Mouse (Mus musculus) embryonic facial prominence, embryonic 15.5 days (tissue): ENCODE measurements around the gene Med10. TPM values are rescaled to one million over a fixed set of nuclear protein-coding genes. Genes with fewer than 3 reads are reported as not detected.

Source experiments
- ATAC-seq: fragments of 200-750 bp; cut with Nextera tagmentation; 2 replicates; pipeline ENCODE4 v1.8.0; 2017; ENCODE audit warnings: low read depth, moderate TSS enrichment; ENCODE audit not compliant: insufficient number of reproducible peaks, low FRiP score, low TSS enrichment
- H3K27ac ChIP-seq: fragments of 300-500 bp; sonication (generic); replicated peaks from 2 replicates; pipeline ENCODE4 v1.5.1; 2015; ENCODE audit warnings: mild to moderate bottlenecking, inconsistent platforms
- H3K27me3 ChIP-seq: fragments of 300-500 bp; sonication (generic); 2 replicates; pipeline ENCODE4 v1.6.1; 2015; ENCODE audit warnings: inconsistent platforms
- H3K36me3 ChIP-seq: fragments of 300-500 bp; sonication (generic); 2 replicates; pipeline ENCODE4 v1.6.1; 2015; ENCODE audit warnings: mild to moderate bottlenecking, inconsistent platforms
- H3K4me1 ChIP-seq: fragments of 300-500 bp; sonication (generic); 2 replicates; pipeline ENCODE4 v1.6.1; 2015; ENCODE audit warnings: inconsistent platforms
- H3K4me2 ChIP-seq: fragments of 300-500 bp; sonication (generic); replicated peaks from 2 replicates; pipeline ENCODE4 v1.6.1; 2015; ENCODE audit warnings: mild to moderate bottlenecking, inconsistent platforms
- H3K4me3 ChIP-seq: fragments of 300-500 bp; sonication (generic); replicated peaks from 2 replicates; pipeline ENCODE4 v1.5.1; 2015; ENCODE audit warnings: mild to moderate bottlenecking, inconsistent platforms
- H3K9ac ChIP-seq: fragments of 300-500 bp; sonication (generic); 2 replicates; pipeline ENCODE4 v1.6.1; 2015; ENCODE audit warnings: inconsistent platforms
- H3K9me3 ChIP-seq: fragments of 300-500 bp; sonication (generic); replicated peaks from 2 replicates; pipeline ENCODE4 v1.6.1; 2016; ENCODE audit warnings: inconsistent platforms
- WGBS: fragments of 180-500 bp; shearing (Covaris S2); methylation state at CpG from one replicate; pipeline ENCODE4 v1.1.7; 2015; 5-methylcytosine and 5-hydroxymethylcytosine counted together
- polyA plus RNA-seq: library from polyadenylated mRNA; unstranded; fragments of >200 nt; fragmentation: Nextera tagmentation; extraction: Ambion mirVana; gene quantifications from 2 replicates; pipeline ENCODE4 v1.2.1, GENCODE M21; 2015

The Med10 gene
- 126 and 129 TPM in 2 replicates for polyA plus RNA-seq

GRCm38 (mm10) chr13:69802095-69802494 is at the start of gene Med10:
Gene Med10 (plus strand): TSS chr13:69802395.
- WGBS = 78% methylated on average over 5 of the region's 5 CpGs
- no peaks in the 10 kb centered on the region for H3K9me3 ChIP-seq
- H3K9ac ChIP-seq = no peak within 1 kb of the TSS
- H3K36me3 ChIP-seq = no peaks in the 10 kb centered on the region
- ATAC-seq = no peak
- H3K4me1 ChIP-seq = no peaks in the 10 kb centered on the region
- H3K27ac ChIP-seq = no peak within 1 kb of the TSS
- H3K27me3 ChIP-seq = peaks cover 5% of the 10 kb centered on the region; the same call in 1 of the 2 replicates
- H3K4me3 ChIP-seq = no peak within 1 kb of the TSS
- no peak within 1 kb of the TSS for H3K4me2 ChIP-seq

GRCm38 (mm10) chr13:69752875-69753274 is 49.3 kb upstream of the Med10 start:
- Histone ChIP-seq H3K27me3 (no peaks in the 10 kb centered on the region), H3K36me3 (no peaks in the 10 kb centered on the region), H3K4me1 (no peaks in the 10 kb centered on the region), H3K27ac (no peak overlapping the region), H3K9ac (no peak overlapping the region), H3K9me3 (no peaks in the 10 kb centered on the region), H3K4me2 (no peak overlapping the region), H3K4me3 (no peak overlapping the region)
- no peak for ATAC-seq
- WGBS = 78% methylated on average over 2 of the region's 2 CpGs

GRCm38 (mm10) chr13:69758979-69759378 is 43.2 kb upstream of the Med10 start:
- Histone ChIP-seq H3K4me1 (0 out of 2 replicates have a peak, but pooled peaks cover 3% of the 10 kb centered on the region), H3K4me2 (no peak overlapping the region), H3K9me3 (no peaks in the 10 kb centered on the region), H3K27me3 (no peaks in the 10 kb centered on the region), H3K9ac (no peak overlapping the region), H3K27ac (no peak overlapping the region), H3K36me3 (no peaks in the 10 kb centered on the region), H3K4me3 (no peak overlapping the region)
- ATAC-seq = peak; percentile 67
- 32% methylated on average over 6 of the region's 6 CpGs for WGBS

- no peak overlapping the region for H3K27ac ChIP-seq
- H3K4me2 ChIP-seq = no peak overlapping the region
- no peak overlapping the region for H3K9ac ChIP-seq
- 70% methylated on average over 10 of the region's 10 CpGs for WGBS
- ATAC-seq = peak; percentile 68; the same call in 1 of the 2 replicates
- no peak overlapping the region for H3K4me3 ChIP-seq
- no peaks in the 10 kb centered on the region for H3K36me3 ChIP-seq
- no peaks in the 10 kb centered on the region for H3K27me3 ChIP-seq
- H3K9me3 ChIP-seq = no peaks in the 10 kb centered on the region
- H3K4me1 ChIP-seq = 0 out of 2 replicates have a peak, but pooled peaks cover 3% of the 10 kb centered on the region
Measured at GRCm38 (mm10) chr13:69761393-69761792, 40.8 kb upstream of the Med10 start.

GRCm38 (mm10) chr13:69764646-69765045 is 37.5 kb upstream of the Med10 start:
- no peaks in the 10 kb centered on the region for H3K27me3 ChIP-seq
- H3K4me2 ChIP-seq = no peak overlapping the region
- H3K36me3 ChIP-seq = no peaks in the 10 kb centered on the region
- no peak overlapping the region for H3K4me3 ChIP-seq
- H3K9me3 ChIP-seq = no peaks in the 10 kb centered on the region
- H3K9ac ChIP-seq = no peak overlapping the region
- H3K27ac ChIP-seq = no peak overlapping the region
- ATAC-seq = no peak
- no peaks in the 10 kb centered on the region for H3K4me1 ChIP-seq
- WGBS = 80% methylated on average over 9 of the region's 9 CpGs

GRCm38 (mm10) chr13:69768152-69768551 is 34.0 kb upstream of the Med10 start:
- ATAC-seq = no peak
- H3K36me3 ChIP-seq = no peaks in the 10 kb centered on the region
- H3K9ac ChIP-seq = no peak overlapping the region
- peaks cover 5% of the 10 kb centered on the region; the same call in 1 of the 2 replicates for H3K4me1 ChIP-seq
- WGBS = 85% methylated on average over 10 of the region's 10 CpGs
- no peak overlapping the region for H3K27ac ChIP-seq
- H3K27me3 ChIP-seq = no peaks in the 10 kb centered on the region
- H3K4me2 ChIP-seq = no peak overlapping the region
- H3K4me3 ChIP-seq = no peak overlapping the region
- H3K9me3 ChIP-seq = no peaks in the 10 kb centered on the region

GRCm38 (mm10) chr13:69770538-69771456 is 31.4 kb upstream of the Med10 start:
- H3K4me3 ChIP-seq = no peak overlapping the region
- peaks cover 5% of the 10 kb centered on the region; the same call in 1 of the 2 replicates for H3K4me1 ChIP-seq
- peak; percentile 58 for ATAC-seq
- no peaks in the 10 kb centered on the region for H3K9me3 ChIP-seq
- H3K27me3 ChIP-seq = no peaks in the 10 kb centered on the region
- H3K27ac ChIP-seq = 0 out of 2 replicates have a peak overlapping the region, but pooled peaks have one; percentile 9
- H3K4me2 ChIP-seq = no peak overlapping the region
- WGBS = 65% methylated on average over 12 of the region's 12 CpGs
- no peaks in the 10 kb centered on the region for H3K36me3 ChIP-seq
- H3K9ac ChIP-seq = no peak overlapping the region

- Histone ChIP-seq H3K4me1 (peaks cover 5% of the 10 kb centered on the region; the same call in 1 of the 2 replicates), H3K4me3 (no peak overlapping the region), H3K27me3 (no peaks in the 10 kb centered on the region), H3K9me3 (no peaks in the 10 kb centered on the region), H3K36me3 (no peaks in the 10 kb centered on the region), H3K4me2 (no peak overlapping the region), H3K27ac (no peak overlapping the region), H3K9ac (no peak overlapping the region)
- WGBS = 81% methylated on average over 4 of the region's 4 CpGs
- ATAC-seq = no peak
Measured at GRCm38 (mm10) chr13:69772358-69772757, 29.8 kb upstream of the Med10 start.

- Histone ChIP-seq H3K4me2 (no peak overlapping the region), H3K27me3 (no peaks in the 10 kb centered on the region), H3K9me3 (no peaks in the 10 kb centered on the region), H3K4me3 (no peak overlapping the region), H3K36me3 (no peaks in the 10 kb centered on the region), H3K4me1 (no peaks in the 10 kb centered on the region), H3K9ac (no peak overlapping the region), H3K27ac (no peak overlapping the region)
- ATAC-seq = no peak
- 85% methylated on average over 19 of the region's 19 CpGs for WGBS
Measured at GRCm38 (mm10) chr13:69778221-69778620, 24.0 kb upstream of the Med10 start.

- Histone ChIP-seq H3K36me3 (no peaks in the 10 kb centered on the region), H3K4me1 (no peaks in the 10 kb centered on the region), H3K27me3 (no peaks in the 10 kb centered on the region), H3K9ac (no peak overlapping the region), H3K4me3 (no peak overlapping the region), H3K27ac (no peak overlapping the region), H3K9me3 (no peaks in the 10 kb centered on the region), H3K4me2 (no peak overlapping the region)
- no peak for ATAC-seq
- 43% methylated on average over 5 of the region's 5 CpGs for WGBS
Measured at GRCm38 (mm10) chr13:69788704-69789103, 13.5 kb upstream of the Med10 start.

GRCm38 (mm10) chr13:69791814-69792213 is 10.4 kb upstream of the Med10 start:
- Histone ChIP-seq H3K27ac (no peak overlapping the region), H3K4me2 (no peak overlapping the region), H3K4me3 (no peak overlapping the region), H3K9me3 (no peaks in the 10 kb centered on the region), H3K4me1 (no peaks in the 10 kb centered on the region), H3K9ac (no peak overlapping the region), H3K36me3 (no peaks in the 10 kb centered on the region), H3K27me3 (no peaks in the 10 kb centered on the region)
- peak; percentile 19; the same call in 1 of the 2 replicates for ATAC-seq
- 81% methylated on average over 1 of the region's 1 CpGs for WGBS
